Mouse (Mus musculus): ENCODE results near the gene Lrrc4c. TPM values are rescaled to one million over a fixed set of nuclear protein-coding genes. Genes with fewer than 3 reads are reported as not detected.

Gene Lrrc4c
- polyA plus RNA-seq, 1 experiment from 2014 or later: 0.49 TPM

- no peaks in the 10 kb centered on the region for H3K27me3 ChIP-seq (ENCODE audit: control insufficient read depth, insufficient read depth, low read depth, low read length)
- ATAC-seq (ENCODE audit: low read depth): no peak
- H3K36me3 ChIP-seq (ENCODE audit: control insufficient read depth, insufficient read depth, low read length): no peaks in the 10 kb centered on the region
- no peak overlapping the region for H3K9ac ChIP-seq (ENCODE audit: low read length)
- H3K4me1 ChIP-seq (replicated peaks; ENCODE audit: control insufficient read depth, insufficient read depth, low read length): no peaks in the 10 kb centered on the region
- no peak overlapping the region for H3K4me3 ChIP-seq (ENCODE audit: low read length)
- no peak overlapping the region for H3K4me2 ChIP-seq (ENCODE audit: low read depth, low read length)
- H3K27ac ChIP-seq (ENCODE audit: low read length): no peak overlapping the region
- 91% methylated on average over 3 of the region's 3 CpGs for whole genome bisulfite sequencing
- no peaks in the 10 kb centered on the region for H3K9me3 ChIP-seq (ENCODE audit: control insufficient read depth, low read length)
These were observed 727.7 kb downstream of the Lrrc4c start for GRCm38 (mm10) chr2:97045628-97046027.

GRCm38 (mm10) chr2:97080156-97080555 is 762.2 kb downstream of the Lrrc4c start:
- ATAC-seq (ENCODE audit: low read depth): no peak
- no peak overlapping the region for H3K4me2 ChIP-seq (ENCODE audit: low read depth, low read length)
- H3K36me3 ChIP-seq (ENCODE audit: control insufficient read depth, insufficient read depth, low read length): no peaks in the 10 kb centered on the region
- no peak overlapping the region for H3K9ac ChIP-seq (ENCODE audit: low read length)
- WGBS: 47% methylated on average over 1 of the region's 1 CpGs
- no peak overlapping the region for H3K4me3 ChIP-seq (ENCODE audit: low read length)
- no peaks in the 10 kb centered on the region for H3K9me3 ChIP-seq (ENCODE audit: control insufficient read depth, low read length)
- H3K27ac ChIP-seq (ENCODE audit: low read length): no peak overlapping the region
- H3K4me1 ChIP-seq (replicated peaks; ENCODE audit: control insufficient read depth, insufficient read depth, low read length): no peaks in the 10 kb centered on the region
- no peaks in the 10 kb centered on the region for H3K27me3 ChIP-seq (ENCODE audit: control insufficient read depth, insufficient read depth, low read depth, low read length)

- WGBS: 46% methylated on average over 3 of the region's 3 CpGs
- no peaks in the 10 kb centered on the region for H3K4me1 ChIP-seq (replicated peaks; ENCODE audit: control insufficient read depth, insufficient read depth, low read length)
These were observed 780.0 kb downstream of the Lrrc4c start for GRCm38 (mm10) chr2:97097965-97098364.

GRCm38 (mm10) chr2:97103398-97104162 is 785.6 kb downstream of the Lrrc4c start:
- Histone ChIP-seq H3K36me3 (ENCODE audit: control insufficient read depth, insufficient read depth, low read length) (no peaks in the 10 kb centered on the region), H3K4me3 (ENCODE audit: low read length) (no peak overlapping the region), H3K4me2 (ENCODE audit: low read depth, low read length) (no peak overlapping the region), H3K27me3 (ENCODE audit: control insufficient read depth, insufficient read depth, low read depth, low read length) (no peaks in the 10 kb centered on the region), H3K27ac (ENCODE audit: low read length) (no peak overlapping the region), H3K9me3 (ENCODE audit: control insufficient read depth, low read length) (no peaks in the 10 kb centered on the region), H3K9ac (ENCODE audit: low read length) (no peak overlapping the region), H3K4me1 (replicated peaks; ENCODE audit: control insufficient read depth, insufficient read depth, low read length) (no peaks in the 10 kb centered on the region)
- no peak for ATAC-seq (ENCODE audit: low read depth)
- WGBS: 83% methylated on average over 2 of the region's 2 CpGs

More at GRCm38 (mm10) chr2:97097965-97098364, 780.0 kb downstream of the Lrrc4c start:
- H3K4me2 ChIP-seq (ENCODE audit: low read depth, low read length): no peak overlapping the region
- H3K9ac ChIP-seq (ENCODE audit: low read length): no peak overlapping the region
- no peak overlapping the region for H3K4me3 ChIP-seq (ENCODE audit: low read length)
- H3K27ac ChIP-seq (ENCODE audit: low read length): no peak overlapping the region
- ATAC-seq (ENCODE audit: low read depth): no peak
- H3K9me3 ChIP-seq (ENCODE audit: control insufficient read depth, low read length): no peaks in the 10 kb centered on the region
- no peaks in the 10 kb centered on the region for H3K27me3 ChIP-seq (ENCODE audit: control insufficient read depth, insufficient read depth, low read depth, low read length)
- H3K36me3 ChIP-seq (ENCODE audit: control insufficient read depth, insufficient read depth, low read length): no peaks in the 10 kb centered on the region

- H3K27me3 ChIP-seq (ENCODE audit: control insufficient read depth, insufficient read depth, low read depth, low read length): no peaks in the 10 kb centered on the region
- 67% methylated on average over 3 of the region's 3 CpGs for WGBS
- ATAC-seq (ENCODE audit: low read depth): no peak
These were observed 806.3 kb downstream of the Lrrc4c start for GRCm38 (mm10) chr2:97124246-97124645.

GRCm38 (mm10) chr2:97138454-97138853 is 820.5 kb downstream of the Lrrc4c start:
- no peak overlapping the region for H3K4me3 ChIP-seq (ENCODE audit: low read length)
- no peaks in the 10 kb centered on the region for H3K9me3 ChIP-seq (ENCODE audit: control insufficient read depth, low read length)
- no peaks in the 10 kb centered on the region for H3K4me1 ChIP-seq (replicated peaks; ENCODE audit: control insufficient read depth, insufficient read depth, low read length)
- ATAC-seq (ENCODE audit: low read depth): no peak
- no peak overlapping the region for H3K27ac ChIP-seq (ENCODE audit: low read length)
- H3K27me3 ChIP-seq (ENCODE audit: control insufficient read depth, insufficient read depth, low read depth, low read length): no peaks in the 10 kb centered on the region
- H3K4me2 ChIP-seq (ENCODE audit: low read depth, low read length): no peak overlapping the region
- H3K9ac ChIP-seq (ENCODE audit: low read length): no peak overlapping the region
- no peaks in the 10 kb centered on the region for H3K36me3 ChIP-seq (ENCODE audit: control insufficient read depth, insufficient read depth, low read length)
- 80% methylated on average over 3 of the region's 3 CpGs for WGBS

More at GRCm38 (mm10) chr2:97124246-97124645, 806.3 kb downstream of the Lrrc4c start:
- H3K9ac ChIP-seq (ENCODE audit: low read length): no peak overlapping the region
- H3K9me3 ChIP-seq (ENCODE audit: control insufficient read depth, low read length): no peaks in the 10 kb centered on the region
- H3K27ac ChIP-seq (ENCODE audit: low read length): no peak overlapping the region
- no peak overlapping the region for H3K4me2 ChIP-seq (ENCODE audit: low read depth, low read length)
- no peaks in the 10 kb centered on the region for H3K4me1 ChIP-seq (replicated peaks; ENCODE audit: control insufficient read depth, insufficient read depth, low read length)
- no peaks in the 10 kb centered on the region for H3K36me3 ChIP-seq (ENCODE audit: control insufficient read depth, insufficient read depth, low read length)
- no peak overlapping the region for H3K4me3 ChIP-seq (ENCODE audit: low read length)

GRCm38 (mm10) chr2:97151626-97152194 is 833.7 kb downstream of the Lrrc4c start:
- no peak for ATAC-seq (ENCODE audit: low read depth)
- H3K36me3 ChIP-seq (ENCODE audit: control insufficient read depth, insufficient read depth, low read length): no peaks in the 10 kb centered on the region
- H3K27me3 ChIP-seq (ENCODE audit: control insufficient read depth, insufficient read depth, low read depth, low read length): no peaks in the 10 kb centered on the region
- no peak overlapping the region for H3K4me3 ChIP-seq (ENCODE audit: low read length)
- no peaks in the 10 kb centered on the region for H3K4me1 ChIP-seq (replicated peaks; ENCODE audit: control insufficient read depth, insufficient read depth, low read length)
- H3K4me2 ChIP-seq (ENCODE audit: low read depth, low read length): no peak overlapping the region
- H3K9ac ChIP-seq (ENCODE audit: low read length): no peak overlapping the region
- no peaks in the 10 kb centered on the region for H3K9me3 ChIP-seq (ENCODE audit: control insufficient read depth, low read length)
- no peak overlapping the region for H3K27ac ChIP-seq (ENCODE audit: low read length)
- WGBS: 84% methylated on average over 3 of the region's 3 CpGs

- WGBS: 74% methylated on average over 2 of the region's 2 CpGs
These were observed 847.8 kb downstream of the Lrrc4c start for GRCm38 (mm10) chr2:97165745-97166144.

GRCm38 (mm10) chr2:97178399-97178798 is 860.4 kb downstream of the Lrrc4c start:
- no peak for ATAC-seq (ENCODE audit: low read depth)
- no peaks in the 10 kb centered on the region for H3K36me3 ChIP-seq (ENCODE audit: control insufficient read depth, insufficient read depth, low read length)
- no peak overlapping the region for H3K4me2 ChIP-seq (ENCODE audit: low read depth, low read length)
- no peaks in the 10 kb centered on the region for H3K27me3 ChIP-seq (ENCODE audit: control insufficient read depth, insufficient read depth, low read depth, low read length)
- no peak overlapping the region for H3K27ac ChIP-seq (ENCODE audit: low read length)
- 59% methylated on average over 4 of the region's 4 CpGs for WGBS
- H3K9ac ChIP-seq (ENCODE audit: low read length): no peak overlapping the region
- no peaks in the 10 kb centered on the region for H3K9me3 ChIP-seq (ENCODE audit: control insufficient read depth, low read length)
- no peak overlapping the region for H3K4me3 ChIP-seq (ENCODE audit: low read length)
- no peaks in the 10 kb centered on the region for H3K4me1 ChIP-seq (replicated peaks; ENCODE audit: control insufficient read depth, insufficient read depth, low read length)

More at GRCm38 (mm10) chr2:97165745-97166144, 847.8 kb downstream of the Lrrc4c start:
- H3K4me3 ChIP-seq (ENCODE audit: low read length): no peak overlapping the region
- no peaks in the 10 kb centered on the region for H3K27me3 ChIP-seq (ENCODE audit: control insufficient read depth, insufficient read depth, low read depth, low read length)
- no peak overlapping the region for H3K4me2 ChIP-seq (ENCODE audit: low read depth, low read length)
- H3K27ac ChIP-seq (ENCODE audit: low read length): no peak overlapping the region
- ATAC-seq (ENCODE audit: low read depth): no peak
- H3K36me3 ChIP-seq (ENCODE audit: control insufficient read depth, insufficient read depth, low read length): no peaks in the 10 kb centered on the region
- H3K9me3 ChIP-seq (ENCODE audit: control insufficient read depth, low read length): no peaks in the 10 kb centered on the region
- no peaks in the 10 kb centered on the region for H3K4me1 ChIP-seq (replicated peaks; ENCODE audit: control insufficient read depth, insufficient read depth, low read length)
- H3K9ac ChIP-seq (ENCODE audit: low read length): no peak overlapping the region

Data from lung, embryonic 16.5 days (tissue).